Mouse (Mus musculus): ENCODE measurements around the gene Bik. TPM values are rescaled to one million over a fixed set of nuclear protein-coding genes. Genes with fewer than 3 reads are reported as not detected.

Bik gene
- polyA plus RNA-seq, 1 experiment from 2014 or later = 3.2 TPM

DNA sequence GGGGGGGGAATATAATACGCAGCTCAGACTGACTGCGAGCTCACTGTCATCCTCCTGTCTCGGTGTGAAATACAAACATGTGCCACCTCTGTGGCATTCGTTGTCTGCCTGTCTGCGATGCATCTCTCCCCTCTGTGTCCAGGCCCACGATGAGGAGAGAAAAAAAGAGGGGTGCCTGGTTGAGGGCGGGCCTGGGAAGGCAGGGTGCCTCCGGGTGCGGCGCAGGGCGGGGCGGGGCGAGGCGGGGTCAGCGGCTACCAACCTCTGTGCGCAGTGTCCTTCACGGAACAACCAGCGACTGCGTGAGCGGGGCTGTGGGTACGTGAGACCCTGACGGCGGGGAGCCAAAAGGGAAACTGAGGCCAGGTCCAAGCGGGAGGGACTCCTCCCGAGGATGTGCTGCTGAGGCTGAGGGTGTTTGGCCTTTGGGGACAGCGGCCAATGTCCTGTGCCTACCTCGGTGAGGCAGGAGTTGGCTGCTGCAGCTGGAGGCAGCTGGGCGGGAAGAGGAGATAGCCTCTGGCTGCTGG, 36.7 kb downstream of the Bik start, which contains the start of the genes Tspo and Mcat:
Gene Tspo (plus strand): TSS at position 266 of the 530 bp plus-strand sequence.
Gene Mcat (minus strand): TSS at position 461 of the 530 bp plus-strand sequence.
- peaks cover 14% of the 10 kb centered on the region for H3K4me1 ChIP-seq (ENCODE audit: control insufficient read depth, insufficient read depth, low read length)
- H3K27me3 ChIP-seq (ENCODE audit: control insufficient read depth, insufficient read depth, low read length) = no peaks in the 10 kb centered on the region
- no peaks in the 10 kb centered on the region for H3K36me3 ChIP-seq (ENCODE audit: control insufficient read depth, insufficient read depth, low read length)
- peak; percentile 56 for DNase-seq (ENCODE audit: low spot score)
- peak within 1 kb of the TSS; percentile 42 for H3K4me3 ChIP-seq (ENCODE audit: low read depth, low read length)
- H3K9me3 ChIP-seq (ENCODE audit: control insufficient read depth, low read length) = no peaks in the 10 kb centered on the region
- H3K4me2 ChIP-seq (ENCODE audit: low read depth, severe bottlenecking) = peak within 1 kb of the TSS; percentile 99
- H3K27ac ChIP-seq (replicated peaks; ENCODE audit: low read depth, low read length) = no peak within 1 kb of the TSS
- 2% methylated on average over 28 of the region's 28 CpGs for WGBS
- H3K9ac ChIP-seq (ENCODE audit: low read length) = peak within 1 kb of the TSS; percentile 67
- peak; percentile 17; the same call in 1 of the 2 replicates for ATAC-seq (ENCODE audit: insufficient number of reproducible peaks, low FRiP score, low TSS enrichment, low read depth)

DNA sequence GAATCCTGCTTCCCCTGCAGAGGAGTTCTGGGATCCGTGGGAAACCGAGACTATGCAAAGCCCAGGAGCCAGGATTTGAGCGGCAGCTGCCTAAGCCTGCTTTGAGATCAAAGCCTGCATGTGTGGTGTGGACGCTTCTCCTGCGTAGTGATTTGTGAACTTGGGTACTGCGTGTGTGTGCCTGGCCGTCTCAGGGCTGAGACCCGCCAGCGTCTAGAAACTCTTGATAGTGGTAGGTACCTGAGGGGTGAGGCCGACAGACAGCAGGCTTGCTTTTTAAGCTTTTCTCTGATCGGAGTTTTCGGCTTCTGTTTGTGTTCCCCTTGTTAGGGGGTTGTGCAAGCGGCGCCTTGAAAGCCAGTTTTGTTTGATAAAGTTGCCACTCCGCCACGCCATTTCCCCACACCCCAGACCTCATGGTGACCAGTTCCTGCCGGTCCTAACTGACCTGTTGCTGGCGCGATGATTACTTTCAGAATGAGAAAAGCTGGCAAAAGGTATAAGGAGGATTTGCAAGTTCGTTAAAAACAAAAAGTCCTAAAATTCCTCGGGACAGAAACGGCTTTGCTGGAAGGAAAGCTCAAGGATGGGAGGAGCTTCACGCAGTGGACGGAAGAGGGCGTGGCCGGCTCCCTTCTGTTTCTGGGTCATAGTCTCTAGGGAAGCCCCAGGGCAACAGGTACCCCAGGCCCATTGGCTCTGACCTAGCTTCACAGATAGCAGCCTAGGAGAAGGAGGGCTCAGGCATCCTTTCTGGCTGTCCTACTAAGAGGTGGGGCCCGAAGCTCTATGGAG, 37.4 kb downstream of the Bik start:
- Histone ChIP-seq H3K4me1 (ENCODE audit: control insufficient read depth, insufficient read depth, low read length) (peaks cover 14% of the 10 kb centered on the region), H3K27me3 (ENCODE audit: control insufficient read depth, insufficient read depth, low read length) (no peaks in the 10 kb centered on the region), H3K9me3 (ENCODE audit: control insufficient read depth, low read length) (no peaks in the 10 kb centered on the region), H3K36me3 (ENCODE audit: control insufficient read depth, insufficient read depth, low read length) (no peaks in the 10 kb centered on the region), H3K4me2 (ENCODE audit: low read depth, severe bottlenecking) (peak overlapping the region; percentile 99), H3K9ac (ENCODE audit: low read length) (peak overlapping the region; percentile 67), H3K27ac (replicated peaks; ENCODE audit: low read depth, low read length) (no peak overlapping the region), H3K4me3 (ENCODE audit: low read depth, low read length) (peak overlapping the region; percentile 42)
- ATAC-seq (ENCODE audit: insufficient number of reproducible peaks, low FRiP score, low TSS enrichment, low read depth) (peak; percentile 37; the same call in 1 of the 2 replicates), DNase-seq (ENCODE audit: low spot score) (peak; percentile 69)
- WGBS = 2% methylated on average over 27 of the region's 27 CpGs

DNA sequence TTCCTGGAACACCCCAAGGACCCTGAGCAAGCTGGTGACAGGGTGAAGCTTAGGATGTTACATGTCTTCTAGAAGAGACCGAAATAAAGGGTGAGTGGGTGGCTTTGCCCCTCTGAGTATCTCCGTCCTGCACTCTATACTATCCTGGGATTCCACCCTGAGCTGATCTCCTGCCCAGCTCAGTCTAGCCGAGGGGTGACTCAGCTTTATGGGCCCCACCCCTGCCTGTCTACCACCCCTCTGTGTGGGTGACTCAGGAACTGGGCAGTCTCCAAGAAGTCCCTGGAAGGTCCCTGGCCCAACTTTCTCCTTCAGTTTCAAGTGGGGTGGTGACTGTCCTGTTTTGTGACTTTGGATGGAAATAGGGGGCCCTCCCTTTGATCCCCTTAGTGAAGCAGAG, 38.8 kb downstream of the Bik start:
- Histone ChIP-seq H3K9ac (ENCODE audit: low read length) (no peak overlapping the region), H3K27me3 (ENCODE audit: control insufficient read depth, insufficient read depth, low read length) (no peaks in the 10 kb centered on the region), H3K4me2 (ENCODE audit: low read depth, severe bottlenecking) (no peak overlapping the region), H3K4me3 (ENCODE audit: low read depth, low read length) (no peak overlapping the region), H3K36me3 (ENCODE audit: control insufficient read depth, insufficient read depth, low read length) (no peaks in the 10 kb centered on the region), H3K4me1 (ENCODE audit: control insufficient read depth, insufficient read depth, low read length) (peaks cover 14% of the 10 kb centered on the region), H3K9me3 (ENCODE audit: control insufficient read depth, low read length) (no peaks in the 10 kb centered on the region), H3K27ac (replicated peaks; ENCODE audit: low read depth, low read length) (no peak overlapping the region)
- 89% methylated on average over 3 of the region's 3 CpGs for WGBS
- no peak for DNase-seq (ENCODE audit: low spot score)
- ATAC-seq (ENCODE audit: insufficient number of reproducible peaks, low FRiP score, low TSS enrichment, low read depth) = no peak

DNA sequence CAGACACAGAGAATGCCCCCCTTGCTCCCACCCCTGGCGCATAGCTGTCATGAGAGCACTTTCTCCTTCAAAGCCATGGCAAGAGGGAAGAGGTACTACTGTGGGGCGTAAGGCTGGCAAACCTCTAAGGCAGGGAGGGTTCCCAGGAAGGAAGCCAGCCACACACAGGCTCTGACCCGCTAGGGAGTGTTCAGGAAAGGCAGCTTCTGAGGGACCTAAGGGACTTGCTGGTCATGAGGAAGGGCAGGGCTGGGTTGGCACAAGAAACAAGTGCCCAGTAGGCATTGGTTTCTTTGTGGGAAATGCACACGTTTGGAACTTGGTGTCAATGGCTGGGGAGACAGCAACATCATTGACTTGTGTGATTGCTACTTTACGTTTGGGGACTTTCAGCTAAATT, 39.3 kb downstream of the Bik start:
- 69% methylated on average over 5 of the region's 5 CpGs for WGBS
- Histone ChIP-seq H3K27me3 (ENCODE audit: control insufficient read depth, insufficient read depth, low read length) (no peaks in the 10 kb centered on the region), H3K36me3 (ENCODE audit: control insufficient read depth, insufficient read depth, low read length) (no peaks in the 10 kb centered on the region), H3K4me3 (ENCODE audit: low read depth, low read length) (no peak overlapping the region), H3K27ac (replicated peaks; ENCODE audit: low read depth, low read length) (no peak overlapping the region), H3K9ac (ENCODE audit: low read length) (no peak overlapping the region), H3K4me1 (ENCODE audit: control insufficient read depth, insufficient read depth, low read length) (peaks cover 14% of the 10 kb centered on the region), H3K9me3 (ENCODE audit: control insufficient read depth, low read length) (no peaks in the 10 kb centered on the region), H3K4me2 (ENCODE audit: low read depth, severe bottlenecking) (no peak overlapping the region)
- DNase-seq (ENCODE audit: low spot score) (no peak), ATAC-seq (ENCODE audit: insufficient number of reproducible peaks, low FRiP score, low TSS enrichment, low read depth) (no peak)

DNA sequence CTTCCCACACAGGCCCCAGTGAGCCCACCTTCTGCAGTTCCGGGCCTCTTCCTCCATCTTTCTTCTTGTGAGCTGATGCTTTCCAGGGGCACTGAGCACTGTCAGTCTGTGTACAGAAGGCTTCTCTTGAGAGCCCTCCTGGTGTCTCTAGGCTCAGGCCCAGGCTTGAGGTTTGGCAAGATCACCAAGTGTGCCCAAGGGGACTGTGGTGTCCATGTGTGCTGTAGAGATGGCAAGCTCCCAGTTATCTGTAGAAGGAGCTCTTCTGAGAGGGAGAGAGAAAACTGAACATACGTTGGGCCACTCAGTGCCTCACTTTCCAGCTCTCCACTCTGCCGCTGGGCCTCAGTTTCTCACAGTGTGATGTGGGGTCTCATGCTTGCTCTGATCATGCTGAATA, 41.1 kb downstream of the Bik start:
- Histone ChIP-seq H3K9ac (ENCODE audit: low read length) (no peak overlapping the region), H3K4me1 (ENCODE audit: control insufficient read depth, insufficient read depth, low read length) (peaks cover 14% of the 10 kb centered on the region), H3K27ac (replicated peaks; ENCODE audit: low read depth, low read length) (no peak overlapping the region), H3K4me3 (ENCODE audit: low read depth, low read length) (no peak overlapping the region), H3K9me3 (ENCODE audit: control insufficient read depth, low read length) (no peaks in the 10 kb centered on the region), H3K27me3 (ENCODE audit: control insufficient read depth, insufficient read depth, low read length) (no peaks in the 10 kb centered on the region), H3K36me3 (ENCODE audit: control insufficient read depth, insufficient read depth, low read length) (no peaks in the 10 kb centered on the region), H3K4me2 (ENCODE audit: low read depth, severe bottlenecking) (no peak overlapping the region)
- 90% methylated on average over 3 of the region's 3 CpGs for WGBS
- ATAC-seq (ENCODE audit: insufficient number of reproducible peaks, low FRiP score, low TSS enrichment, low read depth) (no peak), DNase-seq (ENCODE audit: low spot score) (no peak)

DNA sequence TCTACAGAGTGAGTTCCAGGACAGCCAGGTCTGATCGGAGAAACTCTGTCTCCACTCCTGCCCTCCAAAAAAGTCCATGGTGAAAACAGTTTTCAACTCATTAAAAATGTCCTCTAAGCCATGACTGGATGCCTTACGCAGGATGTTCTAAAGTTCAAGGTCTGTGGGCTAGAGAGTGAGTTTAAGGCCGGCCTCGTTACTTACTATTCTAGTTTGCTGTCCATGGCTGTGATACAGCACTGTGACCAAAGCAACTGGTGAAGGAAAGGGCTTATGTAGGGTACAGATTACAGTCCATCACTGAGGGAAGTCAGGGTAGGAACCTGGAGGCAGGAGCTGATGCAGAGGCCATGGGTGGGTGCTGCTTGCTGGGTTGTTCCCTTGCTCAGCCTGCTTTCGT, 41.9 kb downstream of the Bik start:
- Histone ChIP-seq H3K4me2 (ENCODE audit: low read depth, severe bottlenecking) (no peak overlapping the region), H3K27ac (replicated peaks; ENCODE audit: low read depth, low read length) (no peak overlapping the region), H3K4me3 (ENCODE audit: low read depth, low read length) (no peak overlapping the region), H3K9me3 (ENCODE audit: control insufficient read depth, low read length) (no peaks in the 10 kb centered on the region), H3K9ac (ENCODE audit: low read length) (no peak overlapping the region), H3K36me3 (ENCODE audit: control insufficient read depth, insufficient read depth, low read length) (no peaks in the 10 kb centered on the region), H3K27me3 (ENCODE audit: control insufficient read depth, insufficient read depth, low read length) (no peaks in the 10 kb centered on the region), H3K4me1 (ENCODE audit: control insufficient read depth, insufficient read depth, low read length) (peaks cover 6% of the 10 kb centered on the region; the same call in 1 of the 2 replicates)
- ATAC-seq (ENCODE audit: insufficient number of reproducible peaks, low FRiP score, low TSS enrichment, low read depth) = no peak
- DNase-seq (ENCODE audit: low spot score) = no peak
- 93% methylated on average over 5 of the region's 5 CpGs for WGBS

DNA sequence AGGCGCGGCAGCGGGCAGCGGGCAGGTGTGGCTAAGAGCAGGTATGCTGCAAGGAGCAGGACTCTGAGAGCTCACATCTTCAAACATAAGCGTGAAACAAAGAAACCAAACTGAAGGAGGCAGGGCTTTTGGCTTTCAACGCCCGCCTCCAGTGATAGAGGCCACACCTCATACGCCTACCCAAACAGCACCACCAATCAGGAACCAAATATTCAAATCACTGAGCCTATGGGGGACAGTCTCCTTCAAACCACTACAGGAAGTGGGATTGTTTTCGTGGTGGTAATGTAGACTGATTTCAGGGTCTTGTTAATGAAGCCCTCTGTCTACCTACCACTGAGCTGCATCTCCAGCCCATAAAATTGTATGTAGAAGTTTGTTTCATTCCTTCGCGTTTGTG, 43.0 kb downstream of the Bik start:
- Histone ChIP-seq H3K4me1 (ENCODE audit: control insufficient read depth, insufficient read depth, low read length) (no peaks in the 10 kb centered on the region), H3K9ac (ENCODE audit: low read length) (no peak overlapping the region), H3K4me3 (ENCODE audit: low read depth, low read length) (no peak overlapping the region), H3K36me3 (ENCODE audit: control insufficient read depth, insufficient read depth, low read length) (peaks cover 4% of the 10 kb centered on the region; the same call in 1 of the 2 replicates), H3K4me2 (ENCODE audit: low read depth, severe bottlenecking) (no peak overlapping the region), H3K9me3 (ENCODE audit: control insufficient read depth, low read length) (no peaks in the 10 kb centered on the region), H3K27ac (replicated peaks; ENCODE audit: low read depth, low read length) (no peak overlapping the region), H3K27me3 (ENCODE audit: control insufficient read depth, insufficient read depth, low read length) (no peaks in the 10 kb centered on the region)
- 54% methylated on average over 11 of the region's 11 CpGs for WGBS
- DNase-seq (ENCODE audit: low spot score) (no peak), ATAC-seq (ENCODE audit: insufficient number of reproducible peaks, low FRiP score, low TSS enrichment, low read depth) (no peak)

DNA sequence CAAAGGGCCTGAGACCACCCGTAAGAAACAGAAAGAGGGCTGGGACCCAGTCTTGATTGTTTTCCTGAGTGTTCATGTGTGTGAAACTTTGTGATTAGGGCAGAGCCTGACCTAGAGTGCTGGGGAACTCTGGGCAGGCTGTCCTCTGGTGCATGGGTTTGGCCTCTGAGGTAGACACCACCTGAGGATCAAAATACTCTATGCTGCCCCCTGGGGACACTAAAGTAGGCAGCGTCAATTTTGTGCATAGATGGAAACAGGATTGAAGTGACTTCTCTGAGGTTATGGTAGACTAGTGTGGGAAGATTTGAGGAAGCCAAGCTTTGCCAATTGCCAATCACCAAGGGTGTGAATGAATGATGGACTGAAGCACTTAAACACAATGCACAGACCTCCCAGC, 44.0 kb downstream of the Bik start:
- H3K4me1 ChIP-seq (ENCODE audit: control insufficient read depth, insufficient read depth, low read length) = no peaks in the 10 kb centered on the region
- DNase-seq (ENCODE audit: low spot score) (no peak), ATAC-seq (ENCODE audit: insufficient number of reproducible peaks, low FRiP score, low TSS enrichment, low read depth) (no peak)
- H3K9ac ChIP-seq (ENCODE audit: low read length) = no peak overlapping the region
- H3K27ac ChIP-seq (replicated peaks; ENCODE audit: low read depth, low read length) = no peak overlapping the region
- H3K27me3 ChIP-seq (ENCODE audit: control insufficient read depth, insufficient read depth, low read length) = no peaks in the 10 kb centered on the region
- H3K4me3 ChIP-seq (ENCODE audit: low read depth, low read length) = no peak overlapping the region
- H3K36me3 ChIP-seq (ENCODE audit: control insufficient read depth, insufficient read depth, low read length) = peaks cover 5% of the 10 kb centered on the region; the same call in 1 of the 2 replicates
- no peaks in the 10 kb centered on the region for H3K9me3 ChIP-seq (ENCODE audit: control insufficient read depth, low read length)
- 65% methylated on average over 2 of the region's 2 CpGs for WGBS
- no peak overlapping the region for H3K4me2 ChIP-seq (ENCODE audit: low read depth, severe bottlenecking)
